Mouse (Mus musculus) thymus, postnatal 25 days (tissue): Measurements from ENCODE around the gene Lmx1b.

Experiments
- DNase-seq: peaks from one replicate; pipeline ENCODE4 v3.0.0; 2022

The Lmx1b gene

GRCm38 (mm10) chr2:33640171-33640721 is at the start of gene Lmx1b:
Lmx1b (minus strand) TSS chr2:33640511.
- no peak for DNase-seq

- DNase-seq: peak; percentile 63
Measured at GRCm38 (mm10) chr2:33689880-33690462, 49.7 kb upstream of the Lmx1b start.

GRCm38 (mm10) chr2:33689155-33689879 is 49.0 kb upstream of the Lmx1b start:
- peak; percentile 15 for DNase-seq

- no peak for DNase-seq
Measured at GRCm38 (mm10) chr2:33683594-33683993, 43.3 kb upstream of the Lmx1b start.

GRCm38 (mm10) chr2:33683095-33683494 is 42.8 kb upstream of the Lmx1b start:
- no peak for DNase-seq

GRCm38 (mm10) chr2:33682219-33682618 is 41.9 kb upstream of the Lmx1b start:
- peak; percentile 68 for DNase-seq

- DNase-seq: no peak
Measured at GRCm38 (mm10) chr2:33678950-33679654, 38.8 kb upstream of the Lmx1b start.

- no peak for DNase-seq
Measured at GRCm38 (mm10) chr2:33672701-33673472, 32.6 kb upstream of the Lmx1b start.

GRCm38 (mm10) chr2:33668741-33669140 is 28.4 kb upstream of the Lmx1b start:
- no peak for DNase-seq

- DNase-seq: no peak
Measured at GRCm38 (mm10) chr2:33666388-33666945, 26.2 kb upstream of the Lmx1b start.

GRCm38 (mm10) chr2:33665363-33666058 is 25.2 kb upstream of the Lmx1b start:
- DNase-seq: no peak

- DNase-seq: no peak
Measured at GRCm38 (mm10) chr2:33664661-33665060, 24.4 kb upstream of the Lmx1b start.

- DNase-seq: peak; percentile 14
Measured at GRCm38 (mm10) chr2:33659288-33659629, 18.9 kb upstream of the Lmx1b start.

GRCm38 (mm10) chr2:33658602-33659287 is 18.4 kb upstream of the Lmx1b start:
- no peak for DNase-seq

- no peak for DNase-seq
Measured at GRCm38 (mm10) chr2:33652517-33653198, 12.3 kb upstream of the Lmx1b start.

- no peak for DNase-seq
Measured at GRCm38 (mm10) chr2:33649371-33649770, 9.1 kb upstream of the Lmx1b start.

GRCm38 (mm10) chr2:33648894-33649293 is 8.6 kb upstream of the Lmx1b start:
- DNase-seq: no peak

- DNase-seq: no peak
Measured at GRCm38 (mm10) chr2:33646283-33646550, 5.9 kb upstream of the Lmx1b start.

GRCm38 (mm10) chr2:33645538-33646282 is 5.4 kb upstream of the Lmx1b start:
- DNase-seq: no peak
